Mouse (Mus musculus): ENCODE results near the gene Orm2. TPM values are rescaled to one million over a fixed set of nuclear protein-coding genes. Genes with fewer than 3 reads are reported as not detected.

Gene Orm2
- polyA plus RNA-seq (2015; fragmentation: Nextera tagmentation; extraction: Ambion mirVana) = 0.85 TPM in 1 of 2 replicates, not detected in the other

DNA sequence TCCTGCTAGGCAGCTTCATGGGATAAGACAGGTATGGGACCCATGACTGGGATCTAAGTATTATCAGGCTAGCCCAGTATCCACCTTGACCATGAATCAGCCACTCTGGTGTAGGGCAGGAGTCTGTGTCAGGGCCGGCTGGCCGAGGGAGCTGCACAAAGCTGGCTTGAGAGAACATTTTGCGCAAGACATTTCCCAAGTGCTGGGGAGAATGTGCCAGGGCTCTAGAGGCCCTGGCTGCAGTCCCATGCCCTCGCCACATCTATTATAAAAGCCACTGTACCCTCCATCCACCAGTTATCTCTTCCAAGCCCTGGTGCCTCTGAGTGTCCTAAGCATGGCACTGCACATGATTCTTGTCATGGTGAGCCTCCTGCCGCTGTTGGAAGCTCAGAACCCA lies at the start of gene Orm2:
Gene Orm2, plus strand, starts transcription at position 300 of the 400 bp plus-strand sequence.

DNA sequence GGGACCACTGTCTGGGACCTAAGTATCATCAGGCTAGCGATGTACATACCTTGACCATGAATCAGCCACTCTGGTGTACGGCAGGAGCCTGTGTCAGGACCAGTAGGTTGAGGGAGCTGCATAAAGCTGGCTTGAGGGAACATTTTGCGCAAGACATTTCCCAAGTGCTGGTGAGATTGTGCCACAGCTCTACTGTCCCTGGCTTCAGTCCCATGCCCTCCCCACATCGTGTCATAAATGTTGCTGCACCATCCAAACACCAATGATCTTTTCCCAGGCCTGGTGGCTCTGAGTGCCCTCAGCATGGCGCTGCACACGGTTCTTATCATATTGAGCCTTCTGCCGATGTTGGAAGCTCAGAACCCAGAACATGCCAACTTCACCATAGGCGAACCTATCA lies 18.0 kb upstream of the Orm2 start, which contains the start of gene Orm1:
Gene Orm1, plus strand, starts transcription at position 266 of the 400 bp plus-strand sequence.

DNA sequence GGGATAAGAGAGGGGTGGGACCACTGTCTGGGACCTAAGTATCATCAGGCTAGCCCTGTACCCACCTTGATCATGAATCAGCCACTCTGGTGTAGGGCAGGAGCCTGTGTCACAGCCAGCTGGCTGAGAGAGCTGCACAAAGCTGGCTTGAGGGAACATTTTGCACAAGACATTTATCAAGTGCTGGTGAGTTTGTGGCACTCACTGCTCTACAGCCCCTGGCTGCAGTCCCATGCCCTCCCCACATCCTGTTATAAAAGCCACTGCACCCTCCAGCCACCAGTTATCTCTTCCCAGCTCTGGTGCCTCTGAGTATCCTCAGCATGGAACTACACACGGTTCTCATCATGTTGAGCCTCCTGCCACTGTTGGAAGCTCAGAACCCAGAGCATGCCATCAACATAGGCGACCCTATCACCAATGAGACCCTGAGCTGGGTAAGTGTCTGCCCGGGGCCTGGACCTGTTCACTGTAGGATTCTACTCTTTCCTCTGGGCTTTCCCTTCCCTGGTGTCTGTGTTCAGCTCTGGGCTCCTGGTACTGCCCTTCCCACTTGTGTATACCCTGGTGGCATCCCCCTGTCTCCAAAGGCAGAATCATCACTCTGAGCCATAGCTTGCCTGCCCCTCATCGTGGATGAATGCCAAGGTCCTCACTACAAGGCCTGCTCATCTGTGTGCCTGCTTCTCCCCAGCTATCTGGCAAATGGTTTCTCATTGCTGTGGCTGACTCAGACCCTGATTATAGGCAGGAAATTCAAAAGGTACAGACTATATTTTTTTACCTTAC lies 6.2 kb upstream of the Orm2 start, which contains the start of gene Orm3:
Gene Orm3, plus strand, starts transcription at position 286 of the 789 bp plus-strand sequence.

DNA sequence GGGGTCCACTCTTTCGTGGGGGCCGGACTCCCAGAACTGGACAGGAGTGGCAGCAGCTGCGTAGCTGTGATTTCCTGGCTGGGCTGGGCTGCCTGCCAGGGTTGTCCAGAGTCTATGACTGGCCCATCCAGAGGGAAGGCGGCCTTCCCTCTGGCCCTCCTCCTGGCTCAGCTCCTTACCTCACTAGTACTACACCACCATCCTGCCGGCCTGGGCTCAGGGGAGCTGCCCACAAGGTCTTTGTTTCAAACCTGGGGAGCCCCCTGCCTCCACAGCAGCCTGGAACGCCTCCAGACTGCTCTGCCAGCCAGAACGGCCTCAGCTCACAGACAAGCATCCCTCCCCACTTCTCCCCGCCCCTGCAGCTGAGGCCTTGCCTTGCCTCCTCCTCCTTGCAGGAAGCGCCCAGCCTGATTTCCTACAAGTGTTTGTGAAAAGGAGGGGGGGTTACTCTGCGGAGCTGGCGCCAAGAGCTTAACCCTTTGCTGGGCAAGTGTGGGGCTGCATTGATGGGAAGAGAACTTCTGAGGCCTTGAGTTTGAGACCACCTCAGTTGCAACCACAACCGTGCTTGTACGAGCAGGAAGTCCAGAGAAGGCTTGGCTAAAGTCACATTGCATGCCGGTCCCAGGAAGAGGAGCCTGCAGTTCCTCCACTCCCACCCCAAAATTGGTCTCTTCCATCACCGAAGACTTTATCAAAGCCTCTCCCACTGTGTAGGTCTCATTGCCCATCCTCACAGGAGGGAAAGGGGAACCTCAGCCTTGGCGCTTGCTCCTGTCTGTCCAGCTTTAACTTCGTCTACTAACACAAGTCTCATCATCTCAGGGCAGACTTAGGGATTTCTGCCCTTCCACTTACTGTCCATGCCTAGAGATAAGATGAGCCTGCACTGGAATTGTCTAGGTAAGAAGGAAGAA lies 41.1 kb downstream of the Orm2 start, which contains the start of gene Akna:
Gene Akna, minus strand, starts transcription at position 315 of the 920 bp plus-strand sequence.

Other genes with a start within 250 kb of the Orm2 start
- 0.67 TPM in 2 replicates for gene Ambp, start 207.7 kb upstream of the Orm2 start, polyA plus RNA-seq (2015; fragmentation: Nextera tagmentation; extraction: Ambion mirVana)
- gene Kif12, start 190.3 kb upstream of the Orm2 start, polyA plus RNA-seq (2015; fragmentation: Nextera tagmentation; extraction: Ambion mirVana) = not detected in 2 replicates
- 5.4 and 6.7 TPM in 2 replicates for gene Col27a1, start 148.4 kb upstream of the Orm2 start, polyA plus RNA-seq (2015; fragmentation: Nextera tagmentation; extraction: Ambion mirVana)
- 2.5 and 47.0 TPM in 2 replicates for gene Orm1, start 17.9 kb upstream of the Orm2 start, polyA plus RNA-seq (2015; fragmentation: Nextera tagmentation; extraction: Ambion mirVana)
- 0.17 and 0.51 TPM in 2 replicates for gene Orm3, start 6.3 kb upstream of the Orm2 start, polyA plus RNA-seq (2015; fragmentation: Nextera tagmentation; extraction: Ambion mirVana)
- 1.8 and 2.0 TPM in 2 replicates for gene Akna, start 40.9 kb downstream of the Orm2 start, polyA plus RNA-seq (2015; fragmentation: Nextera tagmentation; extraction: Ambion mirVana)
- gene Whrn, start 133.5 kb downstream of the Orm2 start, polyA plus RNA-seq (2015; fragmentation: Nextera tagmentation; extraction: Ambion mirVana) = 1.3 and 1.6 TPM in 2 replicates
- 280 and 298 TPM in 2 replicates for gene Atp6v1g1, start 182.3 kb downstream of the Orm2 start, polyA plus RNA-seq (2015; fragmentation: Nextera tagmentation; extraction: Ambion mirVana)
- 4.2 and 5.7 TPM in 2 replicates for gene Tmem268, start 196.3 kb downstream of the Orm2 start, polyA plus RNA-seq (2015; fragmentation: Nextera tagmentation; extraction: Ambion mirVana)
- not detected in 2 replicates for gene Gm11213, start 242.8 kb downstream of the Orm2 start, polyA plus RNA-seq (2015; fragmentation: Nextera tagmentation; extraction: Ambion mirVana)